Comparison of ENCODE assay signal across 12 mouse cellular contexts in the genomic region with DNA sequence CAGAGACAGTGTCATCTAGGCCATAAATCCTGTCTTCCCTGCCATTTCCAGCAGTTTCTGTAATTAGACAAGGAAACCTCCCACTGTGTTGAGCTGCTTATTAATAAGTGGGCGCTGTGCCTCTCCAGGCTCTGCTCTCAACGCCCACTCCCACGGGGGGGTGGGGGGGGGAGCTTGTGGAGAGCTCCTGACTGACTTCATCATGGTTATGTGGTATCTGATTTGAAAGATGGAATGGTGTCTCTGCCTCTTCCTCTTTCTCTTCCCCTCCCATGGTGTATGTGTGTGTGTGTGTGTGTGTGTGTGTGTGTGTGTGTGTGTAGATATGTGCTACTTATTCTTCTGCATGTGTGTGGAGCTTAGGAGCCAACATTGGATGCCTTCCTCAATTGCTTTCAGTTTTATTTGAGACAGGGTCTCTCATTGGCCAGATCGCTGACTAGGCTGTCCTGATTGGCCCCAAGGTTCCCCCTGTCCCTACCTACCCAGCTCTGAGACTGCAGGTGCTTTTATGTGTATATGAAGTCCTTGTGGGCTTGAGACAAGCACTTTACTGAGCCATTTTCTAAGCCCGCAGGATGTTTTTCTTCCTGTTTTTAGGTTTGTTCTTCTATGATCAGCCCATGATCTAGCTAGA.
DNase-seq lines count a peak whose midpoint lies in the region; ATAC-seq and TF ChIP-seq lines count a peak whose summit lies in the region.
"Had no signal": no experiment of that assay in that cellular context is flagged by ENCODE, and none has a peak within 500 bp of the region (broad histone marks: within the 10 kb centered on the region; RNA-seq: fewer than 3 reads in every experiment).

No protein-coding gene starts in this region.

- H3K27me3 ChIP-seq in heart, embryonic 10.5 days (ENCODE audit: insufficient read depth, poor library complexity, severe bottlenecking), result no peaks in the 10 kb centered on the region
- H3K27me3 ChIP-seq in forebrain, postnatal 0 days (ENCODE audit: insufficient read depth, low read length), result no peaks in the 10 kb centered on the region

- H3K4me3 ChIP-seq in heart, embryonic 10.5 days, result no peak overlapping the region
- no peak overlapping the region for H3K4me3 ChIP-seq in forebrain, postnatal 0 days (ENCODE audit: low read depth, low read length)
- H3K4me3 ChIP-seq: myocyte had no signal

- H3K36me3 ChIP-seq in heart, embryonic 10.5 days, result peaks cover 9% of the 10 kb centered on the region; the same call in 1 of the 2 replicates
- H3K36me3 ChIP-seq in forebrain, postnatal 0 days (ENCODE audit: insufficient read depth), result peaks cover 4% of the 10 kb centered on the region; the same call in 1 of the 2 replicates

- H3K27ac ChIP-seq in heart, embryonic 10.5 days, result 0 out of 2 replicates have a peak overlapping the region, but pooled peaks have one; percentile 67
- H3K27ac ChIP-seq in forebrain, postnatal 0 days (ENCODE audit: low read depth, low read length), result no peak overlapping the region

- peaks cover 41% of the 10 kb centered on the region for H3K4me1 ChIP-seq in heart, embryonic 10.5 days
- no peaks in the 10 kb centered on the region for H3K4me1 ChIP-seq in forebrain, postnatal 0 days (ENCODE audit: insufficient read depth)

- no peak overlapping the region for H3K4me2 ChIP-seq in forebrain, postnatal 0 days (ENCODE audit: low read depth)

- peak; percentile 46; the same call in 1 of the 2 replicates for ATAC-seq in forebrain, postnatal 0 days
- ATAC-seq: lung, postnatal 0 days had no signal

- TF ChIP-seq CTCF in forebrain, postnatal 0 days (IDR thresholded peaks at IDR 0.05; ENCODE audit: low read depth), result no peak

- 68% methylated on average over 5 of the region's 5 CpGs for WGBS in heart, embryonic 10.5 days
- WGBS in forebrain, postnatal 0 days, result 49% methylated on average over 5 of the region's 5 CpGs

- DNase-seq in heart, embryonic 10.5 days (ENCODE audit: low spot score), result no peak
- DNase-seq in heart, postnatal 25 days (ENCODE audit: low spot score), result no peak
- peak; percentile 24 to 27 for DNase-seq in spleen, postnatal 36 days (ENCODE audit: low spot score in 2 of 2)
- DNase-seq in spleen, postnatal 14 days (ENCODE audit: low spot score in 2 of 2), result no peak
- no peak for DNase-seq in forebrain, postnatal 0 days
- DNase-seq in thymus, postnatal 25 days, result peak; percentile 35
- DNase-seq in gastrocnemius, postnatal 14 days, result no peak
- DNase-seq in cerebellum, adult 18-20 months, result no peak
- DNase-seq: embryo, embryonic 11 days; kidney, adult 11 months had no signal

- intact Hi-C loops in heart, postnatal 25 days (cut with DNase I), result no loop called here
- intact Hi-C loops in gastrocnemius, postnatal 14 days (cut with DNase I; ENCODE audit: low total_unique reads), result no loop called here

- no peak overlapping the region for H3K9ac ChIP-seq in forebrain, postnatal 0 days

- H3K9me3 ChIP-seq in heart, embryonic 10.5 days, result no peaks in the 10 kb centered on the region
- H3K9me3 ChIP-seq in forebrain, postnatal 0 days (ENCODE audit: low read length), result no peaks in the 10 kb centered on the region

Comparison
In these comparisons a context has a peak if more than half of its experiments do, and no peak if none do; other contexts are left out.
1. DNase-seq: peak in spleen, postnatal 36 days (2 of 2) and thymus, postnatal 25 days (single experiment); none in heart, embryonic 10.5 days (single experiment), heart, postnatal 25 days (single experiment), spleen, postnatal 14 days (0 of 2), forebrain, postnatal 0 days (single experiment), gastrocnemius, postnatal 14 days (single experiment) and cerebellum, adult 18-20 months (0 of 2).